Mouse (Mus musculus): Measurements from ENCODE around the gene Med23. TPM values are rescaled to one million over a fixed set of nuclear protein-coding genes. Genes with fewer than 3 reads are reported as not detected.
A peak's percentile ranks its signal among the peaks of the same experiment; 100 is the strongest.

Gene Med23
- polyA plus RNA-seq (2015; fragmentation: Nextera tagmentation; extraction: Ambion mirVana): 11.7 and 13.0 TPM in 2 replicates

GRCm38 (mm10) chr10:24869760-24870290 is at the start of gene Med23:
Gene Med23 (plus strand): TSS chr10:24869986.
- peak within 1 kb of the TSS; percentile 67 for H3K4me3 ChIP-seq
- H3K27ac ChIP-seq (replicated peaks): 0 out of 2 replicates have a peak within 1 kb of the TSS, but pooled peaks have one; percentile 8
- peak within 1 kb of the TSS; percentile 84 for H3K9ac ChIP-seq
- peaks cover 35% of the 10 kb centered on the region for H3K36me3 ChIP-seq
- H3K9me3 ChIP-seq: no peaks in the 10 kb centered on the region
- peak within 1 kb of the TSS; percentile 70 for H3K4me2 ChIP-seq
- H3K4me1 ChIP-seq: peaks cover 3% of the 10 kb centered on the region; the same call in 1 of the 2 replicates
- ATAC-seq (ENCODE audit: extremely low read depth, insufficient number of reproducible peaks, low FRiP score, low TSS enrichment): peak; percentile 89
- H3K27me3 ChIP-seq (replicated peaks): no peaks in the 10 kb centered on the region
- 0% methylated on average over 36 of the region's 36 CpGs for WGBS

GRCm38 (mm10) chr10:24821990-24822676 is 47.7 kb upstream of the Med23 start:
- no peak overlapping the region for H3K4me3 ChIP-seq
- H3K36me3 ChIP-seq: no peaks in the 10 kb centered on the region
- WGBS: 43% methylated on average over 4 of the region's 4 CpGs
- peaks cover 10% of the 10 kb centered on the region; the same call in 1 of the 2 replicates for H3K4me1 ChIP-seq
- no peak for ATAC-seq (ENCODE audit: extremely low read depth, insufficient number of reproducible peaks, low FRiP score, low TSS enrichment)
- no peak overlapping the region for H3K27ac ChIP-seq (replicated peaks)
- H3K27me3 ChIP-seq (replicated peaks): no peaks in the 10 kb centered on the region
- no peak overlapping the region for H3K9ac ChIP-seq
- H3K9me3 ChIP-seq: no peaks in the 10 kb centered on the region
- H3K4me2 ChIP-seq: no peak overlapping the region

DNA sequence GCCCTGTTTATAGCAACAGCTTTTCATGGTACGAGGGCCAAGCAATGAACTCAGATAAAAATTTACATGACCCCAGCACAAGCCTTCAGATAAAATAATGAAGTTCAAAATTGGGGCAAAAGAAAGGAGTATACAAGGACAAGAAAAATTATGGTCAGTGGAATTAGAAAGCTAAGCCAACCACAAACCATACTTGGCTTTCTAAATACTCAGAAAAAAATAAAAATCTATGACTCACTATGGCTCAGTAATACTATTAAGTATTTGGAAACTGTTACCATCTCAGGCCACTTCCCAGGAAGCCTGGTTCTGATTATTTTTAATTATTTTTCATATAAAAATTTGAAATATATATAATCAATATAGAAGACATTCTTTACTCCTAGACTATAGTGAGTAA is 46.9 kb upstream of the Med23 start:
- no peaks in the 10 kb centered on the region for H3K9me3 ChIP-seq
- H3K27ac ChIP-seq (replicated peaks): no peak overlapping the region
- H3K36me3 ChIP-seq: no peaks in the 10 kb centered on the region
- no peak overlapping the region for H3K9ac ChIP-seq
- H3K4me1 ChIP-seq: peaks cover 10% of the 10 kb centered on the region; the same call in 1 of the 2 replicates
- H3K27me3 ChIP-seq (replicated peaks): no peaks in the 10 kb centered on the region
- H3K4me2 ChIP-seq: no peak overlapping the region
- 62% methylated on average over 1 of the region's 1 CpGs for WGBS
- ATAC-seq (ENCODE audit: extremely low read depth, insufficient number of reproducible peaks, low FRiP score, low TSS enrichment): no peak
- no peak overlapping the region for H3K4me3 ChIP-seq

DNA sequence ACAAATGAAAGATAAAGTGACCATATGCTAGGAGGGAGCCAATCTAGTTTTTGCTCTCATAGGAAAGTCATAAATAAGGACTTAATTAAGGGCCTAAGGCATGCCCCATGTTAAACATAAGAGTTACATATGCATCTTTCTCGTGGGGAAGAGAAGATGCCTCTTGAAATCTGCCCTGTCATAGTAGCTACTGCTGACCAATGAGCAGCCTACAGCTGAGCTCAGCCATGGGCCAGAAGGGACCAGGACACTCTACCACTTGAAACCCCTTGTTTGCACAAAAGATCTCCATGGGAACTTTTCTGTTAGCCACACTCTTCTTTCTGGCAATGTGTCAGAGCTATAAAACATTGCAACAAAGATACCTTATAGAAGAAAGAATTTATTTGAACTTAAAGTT is 46.5 kb upstream of the Med23 start:
- 39% methylated on average over 1 of the region's 1 CpGs for WGBS
- Histone ChIP-seq H3K27me3 (replicated peaks) (no peaks in the 10 kb centered on the region), H3K9me3 (no peaks in the 10 kb centered on the region), H3K4me1 (peaks cover 10% of the 10 kb centered on the region; the same call in 1 of the 2 replicates), H3K4me2 (0 out of 2 replicates have a peak overlapping the region, but pooled peaks have one; percentile 1), H3K36me3 (no peaks in the 10 kb centered on the region), H3K27ac (replicated peaks) (no peak overlapping the region), H3K9ac (no peak overlapping the region), H3K4me3 (no peak overlapping the region)
- no peak for ATAC-seq (ENCODE audit: extremely low read depth, insufficient number of reproducible peaks, low FRiP score, low TSS enrichment)

DNA sequence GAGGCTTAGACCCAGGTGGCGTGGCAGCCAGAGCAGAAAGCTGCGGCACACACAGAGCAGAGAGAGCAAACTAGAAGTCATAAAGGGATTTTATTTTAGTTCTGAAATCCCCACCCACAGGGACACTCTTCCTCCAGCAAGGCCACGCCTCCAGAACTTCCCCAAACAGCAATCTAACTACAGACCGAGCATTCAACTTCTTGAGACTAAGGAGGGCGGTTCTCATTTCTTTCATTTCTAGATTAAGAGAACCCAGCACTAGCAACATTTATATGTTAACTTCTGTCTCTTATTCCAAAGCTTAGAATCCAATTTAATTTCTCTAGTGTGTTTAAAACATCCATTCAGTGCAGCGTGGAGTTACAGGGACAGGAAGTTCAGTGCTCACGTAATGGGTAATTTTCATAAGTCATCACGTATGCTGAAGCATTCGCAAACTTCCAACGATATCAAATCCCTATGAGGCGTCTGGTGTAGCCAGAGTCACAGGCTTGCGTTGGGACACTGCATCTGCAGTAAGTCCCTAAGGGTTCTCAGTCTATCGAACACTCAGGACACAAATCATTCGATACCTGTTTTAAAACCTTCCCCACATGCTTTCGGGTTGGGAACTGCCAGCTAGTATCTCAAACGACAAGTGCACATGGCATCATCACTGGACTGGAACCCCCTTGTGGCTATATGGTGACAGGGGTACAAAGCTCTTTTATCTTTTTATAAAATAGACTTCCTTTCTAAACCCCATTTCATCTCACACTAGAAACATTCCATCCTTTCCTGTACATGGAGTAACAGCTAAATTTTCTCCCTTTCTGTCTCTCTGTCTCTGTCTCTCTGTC is 45.9 kb upstream of the Med23 start:
- no peak overlapping the region for H3K9ac ChIP-seq
- peaks cover 10% of the 10 kb centered on the region; the same call in 1 of the 2 replicates for H3K4me1 ChIP-seq
- WGBS: 71% methylated on average over 16 of the region's 16 CpGs
- no peaks in the 10 kb centered on the region for H3K27me3 ChIP-seq (replicated peaks)
- H3K9me3 ChIP-seq: no peaks in the 10 kb centered on the region
- no peak overlapping the region for H3K4me3 ChIP-seq
- no peak for ATAC-seq (ENCODE audit: extremely low read depth, insufficient number of reproducible peaks, low FRiP score, low TSS enrichment)
- no peaks in the 10 kb centered on the region for H3K36me3 ChIP-seq
- H3K4me2 ChIP-seq: peak overlapping the region; percentile 1; the same call in 1 of the 2 replicates
- H3K27ac ChIP-seq (replicated peaks): 0 out of 2 replicates have a peak overlapping the region, but pooled peaks have one; percentile 0

- no peaks in the 10 kb centered on the region for H3K36me3 ChIP-seq
- H3K27me3 ChIP-seq (replicated peaks): no peaks in the 10 kb centered on the region
- no peak overlapping the region for H3K9ac ChIP-seq
- H3K27ac ChIP-seq (replicated peaks): no peak overlapping the region
- WGBS: 74% methylated on average over 8 of the region's 8 CpGs
- ATAC-seq (ENCODE audit: extremely low read depth, insufficient number of reproducible peaks, low FRiP score, low TSS enrichment): no peak
- peaks cover 10% of the 10 kb centered on the region; the same call in 1 of the 2 replicates for H3K4me1 ChIP-seq
- H3K4me2 ChIP-seq: no peak overlapping the region
- no peaks in the 10 kb centered on the region for H3K9me3 ChIP-seq
- no peak overlapping the region for H3K4me3 ChIP-seq
Measured at GRCm38 (mm10) chr10:24824621-24825020, 45.2 kb upstream of the Med23 start.

- WGBS: 76% methylated on average over 7 of the region's 7 CpGs
- ATAC-seq (ENCODE audit: extremely low read depth, insufficient number of reproducible peaks, low FRiP score, low TSS enrichment): no peak
- H3K4me1 ChIP-seq: peaks cover 10% of the 10 kb centered on the region; the same call in 1 of the 2 replicates
- no peak overlapping the region for H3K9ac ChIP-seq
- no peaks in the 10 kb centered on the region for H3K36me3 ChIP-seq
- no peak overlapping the region for H3K27ac ChIP-seq (replicated peaks)
- H3K27me3 ChIP-seq (replicated peaks): no peaks in the 10 kb centered on the region
- no peak overlapping the region for H3K4me2 ChIP-seq
- no peak overlapping the region for H3K4me3 ChIP-seq
- no peaks in the 10 kb centered on the region for H3K9me3 ChIP-seq
Measured at GRCm38 (mm10) chr10:24825456-24826081, 44.2 kb upstream of the Med23 start.

GRCm38 (mm10) chr10:24826130-24826529 is 43.7 kb upstream of the Med23 start:
- Histone ChIP-seq H3K4me2 (no peak overlapping the region), H3K27ac (replicated peaks) (no peak overlapping the region), H3K9ac (no peak overlapping the region), H3K27me3 (replicated peaks) (no peaks in the 10 kb centered on the region), H3K4me1 (peaks cover 10% of the 10 kb centered on the region; the same call in 1 of the 2 replicates), H3K36me3 (no peaks in the 10 kb centered on the region), H3K9me3 (no peaks in the 10 kb centered on the region), H3K4me3 (no peak overlapping the region)
- no peak for ATAC-seq (ENCODE audit: extremely low read depth, insufficient number of reproducible peaks, low FRiP score, low TSS enrichment)
- WGBS: 29% methylated on average over 6 of the region's 6 CpGs

DNA sequence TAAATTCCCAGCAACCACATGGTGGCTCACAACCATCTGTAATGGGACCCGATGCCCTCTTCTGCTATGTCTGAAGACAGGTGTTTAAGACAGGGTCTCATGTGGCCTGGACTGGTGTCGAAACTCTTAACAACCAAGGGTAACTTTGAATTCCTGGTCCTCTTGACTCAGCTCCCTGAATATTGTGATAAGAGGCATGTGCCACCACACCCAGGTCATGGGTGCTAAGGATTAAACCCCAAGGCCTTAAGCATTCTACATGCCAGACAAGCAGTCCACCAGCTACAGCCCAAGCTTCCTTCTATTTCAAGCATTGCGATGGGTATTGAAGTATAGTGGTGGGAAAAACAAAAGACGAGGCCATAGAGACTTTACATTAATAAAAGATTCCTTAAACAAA is 41.6 kb upstream of the Med23 start:
- H3K4me1 ChIP-seq: peaks cover 10% of the 10 kb centered on the region; the same call in 1 of the 2 replicates
- H3K4me3 ChIP-seq: no peak overlapping the region
- H3K27ac ChIP-seq (replicated peaks): no peak overlapping the region
- ATAC-seq (ENCODE audit: extremely low read depth, insufficient number of reproducible peaks, low FRiP score, low TSS enrichment): no peak
- no peaks in the 10 kb centered on the region for H3K9me3 ChIP-seq
- H3K36me3 ChIP-seq: no peaks in the 10 kb centered on the region
- H3K27me3 ChIP-seq (replicated peaks): no peaks in the 10 kb centered on the region
- H3K4me2 ChIP-seq: no peak overlapping the region
- 77% methylated on average over 4 of the region's 4 CpGs for WGBS
- no peak overlapping the region for H3K9ac ChIP-seq

- Histone ChIP-seq H3K9ac (no peak overlapping the region), H3K27me3 (replicated peaks) (no peaks in the 10 kb centered on the region), H3K9me3 (no peaks in the 10 kb centered on the region), H3K4me2 (no peak overlapping the region), H3K4me1 (peaks cover 16% of the 10 kb centered on the region), H3K27ac (replicated peaks) (no peak overlapping the region), H3K4me3 (no peak overlapping the region), H3K36me3 (no peaks in the 10 kb centered on the region)
- no peak for ATAC-seq (ENCODE audit: extremely low read depth, insufficient number of reproducible peaks, low FRiP score, low TSS enrichment)
- WGBS: 75% methylated on average over 5 of the region's 5 CpGs
Measured at GRCm38 (mm10) chr10:24830448-24830847, 39.3 kb upstream of the Med23 start.

Measured in heart, embryonic 13.5 days (tissue).